In the genomic region with DNA sequence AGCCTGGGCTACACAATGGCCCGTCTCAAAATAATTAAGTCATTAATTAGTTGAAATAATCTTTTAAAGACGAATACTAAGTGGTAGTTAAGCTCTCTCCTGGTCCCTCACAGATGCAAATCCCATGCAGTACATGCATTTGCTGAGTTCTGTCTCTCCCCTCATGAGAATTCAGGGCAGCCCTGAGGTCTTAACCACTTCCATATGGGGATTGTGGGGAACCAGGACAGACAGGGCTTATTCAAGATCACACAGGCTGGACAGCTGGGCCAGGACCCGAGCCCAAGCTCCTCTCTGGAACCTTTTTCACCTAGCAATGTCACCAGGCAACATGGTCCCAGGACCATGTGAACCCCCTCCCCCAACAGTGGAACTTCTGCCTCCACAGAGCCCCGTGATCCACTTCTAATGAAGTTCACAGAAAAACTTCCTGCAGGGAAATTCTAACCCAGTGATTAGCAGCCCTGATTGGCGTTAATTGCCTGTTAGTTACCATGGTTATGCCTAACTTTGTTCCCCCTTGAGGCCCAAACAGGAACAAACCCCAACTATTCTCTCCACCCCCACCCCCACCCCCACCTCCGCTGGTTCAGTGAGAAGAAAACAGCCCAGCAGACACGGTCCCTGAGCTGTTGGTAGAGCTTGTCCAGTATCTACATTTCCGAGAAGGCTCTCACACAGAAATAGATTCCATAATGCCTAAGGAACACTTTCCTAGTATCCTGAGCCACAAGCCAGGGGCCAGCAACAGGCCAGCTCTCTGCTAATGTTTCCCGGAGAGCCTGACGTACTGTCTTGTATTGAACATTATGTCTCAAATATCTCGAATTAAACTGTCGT, we compare ENCODE assay signal across 16 mouse cellular contexts. TPM values are rescaled to one million over a fixed set of nuclear protein-coding genes. Genes with fewer than 3 reads are reported as not detected.
A peak's percentile ranks its signal among the peaks of the same experiment; 100 is the strongest.
DNase-seq lines count a peak whose midpoint lies in the region; ATAC-seq lines count a peak whose summit lies in the region.
"Had no signal": no experiment of that assay in that cellular context is flagged by ENCODE, and none has a peak within 500 bp of the region (broad histone marks: within the 10 kb centered on the region; RNA-seq: fewer than 3 reads in every experiment).

No protein-coding gene starts in this region.

- no peak overlapping the region for H3K4me2 ChIP-seq in embryonic facial prominence, embryonic 11.5 days (ENCODE audit: low read depth, low read length)
- H3K4me2 ChIP-seq: heart, embryonic 15.5 days; neural tube, embryonic 12.5 days had no signal

- WGBS in embryonic facial prominence, embryonic 11.5 days = 27% methylated on average over 12 of the region's 12 CpGs

- H3K9me3 ChIP-seq in embryonic facial prominence, embryonic 11.5 days (replicated peaks; ENCODE audit: control insufficient read depth, low read length) = no peaks in the 10 kb centered on the region
- H3K9me3 ChIP-seq: heart, embryonic 15.5 days; neural tube, embryonic 12.5 days had no signal

- H3K9ac ChIP-seq in embryonic facial prominence, embryonic 11.5 days (replicated peaks; ENCODE audit: low read length) = no peak overlapping the region
- H3K9ac ChIP-seq: heart, embryonic 15.5 days; neural tube, embryonic 12.5 days had no signal

- H3K27ac ChIP-seq in embryonic facial prominence, embryonic 11.5 days (replicated peaks; ENCODE audit: low read depth, low read length) = 0 out of 2 replicates have a peak overlapping the region, but pooled peaks have one; percentile 47
- H3K27ac ChIP-seq: heart, embryonic 15.5 days; neural tube, embryonic 12.5 days had no signal

- peak; percentile 44 to 58 for DNase-seq in gastrocnemius, adult 8-10 months (ENCODE audit: low spot score in 2 of 2)
- DNase-seq in gastrocnemius, adult 18-20 months (ENCODE audit: low spot score) = no peak
- peak; percentile 65 for DNase-seq in 3T3-L1 (ENCODE audit: low read depth, low spot score)
- peak; percentile 75 for DNase-seq in embryonic facial prominence, embryonic 11.5 days (ENCODE audit: low spot score)
- no peak for DNase-seq in spleen, postnatal 14 days (ENCODE audit: low spot score in 2 of 2)
- DNase-seq in cerebellum, adult 9-11 months = no peak
- DNase-seq: adrenal gland, postnatal 10 days; cerebellum, adult 2 months; kidney, adult 18-20 months; lung, adult 18-20 months; spleen, adult 18-20 months; thymus, postnatal 4 days had no signal

- no peaks in the 10 kb centered on the region; the same call in 1 of the 2 replicates for H3K4me1 ChIP-seq in embryonic facial prominence, embryonic 11.5 days (ENCODE audit: control insufficient read depth, insufficient read depth, low read length)
- H3K4me1 ChIP-seq: heart, embryonic 15.5 days; neural tube, embryonic 12.5 days had no signal

- no peaks in the 10 kb centered on the region for H3K27me3 ChIP-seq in embryonic facial prominence, embryonic 11.5 days (ENCODE audit: control insufficient read depth, insufficient read depth, low read length)
- H3K27me3 ChIP-seq: heart, embryonic 15.5 days; neural tube, embryonic 12.5 days had no signal

- ATAC-seq in embryonic facial prominence, embryonic 11.5 days (replicated peaks; ENCODE audit: insufficient number of reproducible peaks, low FRiP score, low TSS enrichment, low read depth) = peak; percentile 73
- 0 out of 2 replicates have a peak, but pooled peaks have one; percentile 14 for ATAC-seq in granulocyte monocyte progenitor cell, adult 5-6 weeks (replicated peaks; ENCODE audit: poor library complexity, severe bottlenecking)
- ATAC-seq in monocyte, adult 5-6 weeks (replicated peaks; ENCODE audit: insufficient number of reproducible peaks, low FRiP score, low TSS enrichment, poor library complexity, severe bottlenecking) = no peak

- H3K4me3 ChIP-seq in embryonic facial prominence, embryonic 11.5 days (ENCODE audit: low read depth, low read length) = no peak overlapping the region
- H3K4me3 ChIP-seq: heart, embryonic 15.5 days; neural tube, embryonic 12.5 days had no signal

- no peaks in the 10 kb centered on the region for H3K36me3 ChIP-seq in embryonic facial prominence, embryonic 11.5 days (replicated peaks; ENCODE audit: control insufficient read depth, insufficient read depth, low read depth, low read length)
- H3K36me3 ChIP-seq: heart, embryonic 15.5 days; neural tube, embryonic 12.5 days had no signal

RNA-seq across cellular contexts. Expression of gene Pdia6, which starts 27.5 kb away (rescaled TPM):
- total RNA-seq in gastrocnemius, adult 8-10 months (2022) = 10 to 100 TPM; 35.7 to 39.4 (median 37.3) TPM
- total RNA-seq in gastrocnemius, adult 18-20 months (2021) = 10 to 100 TPM; 33.3 to 42.8 TPM
- polyA plus RNA-seq in embryonic facial prominence, embryonic 11.5 days (2014; fragmentation: Nextera tagmentation; extraction: Ambion mirVana) = 634 and 647 TPM in 2 replicates
- 311 and 350 TPM in 2 replicates for total RNA-seq in granulocyte monocyte progenitor cell, adult 5-6 weeks (2014; fragmentation: Nextera tagmentation)
- 596 and 685 TPM in 2 replicates for total RNA-seq in granulocyte monocyte progenitor cell, adult 5-6 weeks (2017)
- 231 to 298 TPM (median 241 TPM) in 3 replicates for total RNA-seq in monocyte, adult 5-6 weeks (2017)

Comparison
In these comparisons a context has a peak if more than half of its experiments do, and no peak if none do; other contexts are left out.
1. DNase-seq: peak in gastrocnemius, adult 8-10 months (2 of 2), 3T3-L1 (single experiment) and embryonic facial prominence, embryonic 11.5 days (single experiment); none in gastrocnemius, adult 18-20 months (single experiment), spleen, postnatal 14 days (0 of 2) and cerebellum, adult 9-11 months (single experiment).